Mouse (Mus musculus): ENCODE measurements around the gene Dao.

Dao gene

GRCm38 (mm10) chr5:114070858-114071257 lies 67.4 kb downstream of the Dao start:
- DNase-seq (ENCODE audit: low spot score in 2 of 2): no peak

- no peak for DNase-seq (ENCODE audit: low spot score in 2 of 2)
Measured at GRCm38 (mm10) chr5:114072262-114072661, 68.8 kb downstream of the Dao start.

Measured in frontal cortex, postnatal 25 days (tissue).